Mouse (Mus musculus): ENCODE measurements around the gene Cmah. TPM values are rescaled to one million over a fixed set of nuclear protein-coding genes. Genes with fewer than 3 reads are reported as not detected.
A peak's percentile ranks its signal among the peaks of the same experiment; 100 is the strongest.

Gene Cmah
- polyA plus RNA-seq, 1 experiment from 2014 or later, result 0.30 TPM

DNA sequence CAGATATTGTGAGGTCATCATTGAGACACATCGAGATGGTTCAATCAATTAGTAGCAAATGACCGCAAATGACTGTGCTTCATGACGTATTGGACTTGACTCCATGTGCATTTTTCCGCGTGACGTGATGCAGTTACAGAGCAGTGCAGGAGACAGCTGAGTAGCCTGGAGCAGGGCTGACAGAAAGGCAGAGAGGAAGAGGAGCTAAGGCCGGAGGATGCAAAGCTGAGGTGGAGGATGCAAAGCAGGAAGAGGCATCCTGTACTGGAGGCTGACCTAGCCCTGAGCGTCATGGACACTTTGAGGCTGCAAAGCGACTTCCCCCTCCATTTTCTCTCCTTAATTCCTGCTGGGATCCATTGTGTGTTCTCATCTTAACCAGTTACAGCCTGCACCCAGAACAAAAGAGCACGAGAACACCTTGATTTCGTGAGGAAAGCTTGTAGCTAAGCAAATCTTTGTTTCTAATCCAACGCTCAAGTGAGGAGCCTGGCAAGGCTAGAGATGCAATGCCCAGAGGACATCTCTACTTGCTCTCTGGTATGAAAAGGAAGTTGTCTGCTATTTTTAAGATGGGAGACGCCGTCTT lies 184.8 kb downstream of the Cmah start:
- Histone ChIP-seq H3K9ac (ENCODE audit: low read length) (no peak overlapping the region), H3K4me1 (ENCODE audit: control insufficient read depth in 2 of 2, insufficient read depth in 2 of 2, low read length in 2 of 2) (peaks cover 0 to under 1% of the 10 kb centered on the region in 2 experiments; a peak in 1 of 4 replicates), H3K27me3 (ENCODE audit: control insufficient read depth, insufficient read depth, low read length) (no peaks in the 10 kb centered on the region), H3K9me3 (ENCODE audit: control insufficient read depth, low read length) (no peaks in the 10 kb centered on the region), H3K4me2 (ENCODE audit: low read length) (no peak overlapping the region), H3K36me3 (ENCODE audit: control insufficient read depth, insufficient read depth, low read length) (no peaks in the 10 kb centered on the region), H3K27ac (replicated peaks in 1 of 2; ENCODE audit: control insufficient read depth in 1 of 2, insufficient read depth in 1 of 2, low read depth in 2 of 2, low read length in 2 of 2) (no peak overlapping the region), H3K4me3 (ENCODE audit: control insufficient read depth in 1 of 2, insufficient read depth in 1 of 2, low read depth in 1 of 2, low read length in 2 of 2) (no peak overlapping the region)
- WGBS, result 77% methylated on average over 14 of the region's 14 CpGs
- no peak for ATAC-seq (ENCODE audit: insufficient number of reproducible peaks, insufficient read depth, low FRiP score, low read depth)

GRCm38 (mm10) chr13:24513717-24514116 lies 186.5 kb downstream of the Cmah start:
- Histone ChIP-seq H3K27me3 (ENCODE audit: control insufficient read depth, insufficient read depth, low read length) (no peaks in the 10 kb centered on the region), H3K4me3 (ENCODE audit: control insufficient read depth in 1 of 2, insufficient read depth in 1 of 2, low read depth in 1 of 2, low read length in 2 of 2) (no peak overlapping the region), H3K4me2 (ENCODE audit: low read length) (no peak overlapping the region), H3K9me3 (ENCODE audit: control insufficient read depth, low read length) (no peaks in the 10 kb centered on the region), H3K4me1 (ENCODE audit: control insufficient read depth in 2 of 2, insufficient read depth in 2 of 2, low read length in 2 of 2) (no peaks in the 10 kb centered on the region), H3K27ac (replicated peaks in 1 of 2; ENCODE audit: control insufficient read depth in 1 of 2, insufficient read depth in 1 of 2, low read depth in 2 of 2, low read length in 2 of 2) (no peak overlapping the region), H3K9ac (ENCODE audit: low read length) (no peak overlapping the region), H3K36me3 (ENCODE audit: control insufficient read depth, insufficient read depth, low read length) (no peaks in the 10 kb centered on the region)
- no peak for ATAC-seq (ENCODE audit: insufficient number of reproducible peaks, insufficient read depth, low FRiP score, low read depth)
- WGBS, result 86% methylated on average over 3 of the region's 3 CpGs

DNA sequence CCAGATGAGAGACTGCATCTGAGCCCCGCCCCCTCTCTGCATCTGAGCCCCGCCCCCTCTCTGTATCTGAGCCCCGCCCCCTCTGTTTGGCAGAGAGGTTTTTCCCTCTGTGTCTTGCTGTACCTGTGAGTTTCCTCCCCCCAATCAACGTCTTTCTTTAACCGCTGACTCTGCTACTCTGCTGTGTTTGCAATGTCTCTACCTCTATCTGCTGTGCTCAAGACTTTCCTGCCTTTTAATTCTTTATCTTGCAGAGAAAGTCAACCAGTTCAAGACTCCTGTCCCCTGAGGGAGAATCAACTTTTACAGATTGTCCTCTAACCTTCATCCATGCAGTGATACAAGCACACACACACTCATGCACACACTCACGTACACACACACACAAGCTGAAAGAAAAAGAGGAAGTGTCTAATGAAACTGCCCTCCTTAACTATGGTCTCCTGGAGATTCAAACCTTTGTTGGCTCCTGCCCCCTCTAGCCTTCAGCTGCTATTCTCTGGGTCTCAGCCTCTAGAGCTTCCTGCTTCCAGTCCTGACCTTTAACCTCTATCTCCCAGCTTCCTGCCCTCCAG lies 188.0 kb downstream of the Cmah start:
- Histone ChIP-seq H3K4me2 (ENCODE audit: low read length) (no peak overlapping the region), H3K4me3 (ENCODE audit: control insufficient read depth in 1 of 2, insufficient read depth in 1 of 2, low read depth in 1 of 2, low read length in 2 of 2) (no peak overlapping the region), H3K9me3 (ENCODE audit: control insufficient read depth, low read length) (no peaks in the 10 kb centered on the region), H3K9ac (ENCODE audit: low read length) (no peak overlapping the region), H3K27ac (replicated peaks in 1 of 2; ENCODE audit: control insufficient read depth in 1 of 2, insufficient read depth in 1 of 2, low read depth in 2 of 2, low read length in 2 of 2) (no peak overlapping the region), H3K36me3 (ENCODE audit: control insufficient read depth, insufficient read depth, low read length) (no peaks in the 10 kb centered on the region), H3K4me1 (ENCODE audit: control insufficient read depth in 2 of 2, insufficient read depth in 2 of 2, low read length in 2 of 2) (peaks cover 9 to 10% of the 10 kb centered on the region in 2 experiments), H3K27me3 (ENCODE audit: control insufficient read depth, insufficient read depth, low read length) (no peaks in the 10 kb centered on the region)
- WGBS, result 53% methylated on average over 6 of the region's 6 CpGs
- ATAC-seq (ENCODE audit: insufficient number of reproducible peaks, insufficient read depth, low FRiP score, low read depth), result no peak

DNA sequence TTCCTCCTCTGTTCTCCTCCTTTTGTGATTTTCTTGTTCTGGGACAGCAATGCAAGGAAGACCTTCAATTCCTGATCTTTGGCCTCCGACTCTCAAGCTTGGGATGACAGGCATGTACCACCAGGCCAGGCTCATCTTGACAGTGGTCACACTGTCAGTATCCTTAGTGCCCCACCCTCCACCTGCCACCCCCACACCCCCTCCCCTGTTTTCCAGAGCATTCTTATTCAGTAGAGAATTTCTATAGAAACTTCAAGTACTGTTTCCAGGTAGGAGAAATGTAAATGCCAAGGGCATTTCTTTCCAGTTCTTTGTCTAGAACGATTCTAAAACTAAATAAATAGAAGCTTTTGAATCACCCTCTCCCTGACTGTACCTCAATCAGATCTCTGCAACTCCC lies 190.6 kb downstream of the Cmah start:
- H3K9me3 ChIP-seq (ENCODE audit: control insufficient read depth, low read length), result no peaks in the 10 kb centered on the region
- no peaks in the 10 kb centered on the region for H3K36me3 ChIP-seq (ENCODE audit: control insufficient read depth, insufficient read depth, low read length)
- WGBS, result 73% methylated on average over 2 of the region's 2 CpGs
- no peak overlapping the region for H3K9ac ChIP-seq (ENCODE audit: low read length)
- no peak overlapping the region for H3K4me3 ChIP-seq (ENCODE audit: control insufficient read depth in 1 of 2, insufficient read depth in 1 of 2, low read depth in 1 of 2, low read length in 2 of 2)
- no peak overlapping the region for H3K4me2 ChIP-seq (ENCODE audit: low read length)
- no peak for ATAC-seq (ENCODE audit: insufficient number of reproducible peaks, insufficient read depth, low FRiP score, low read depth)
- H3K27ac ChIP-seq (replicated peaks in 1 of 2; ENCODE audit: control insufficient read depth in 1 of 2, insufficient read depth in 1 of 2, low read depth in 2 of 2, low read length in 2 of 2), result no peak overlapping the region
- peaks cover 14 to 18% of the 10 kb centered on the region in 2 experiments for H3K4me1 ChIP-seq (ENCODE audit: control insufficient read depth in 2 of 2, insufficient read depth in 2 of 2, low read length in 2 of 2)
- H3K27me3 ChIP-seq (ENCODE audit: control insufficient read depth, insufficient read depth, low read length), result no peaks in the 10 kb centered on the region

- H3K4me2 ChIP-seq (ENCODE audit: low read length), result no peak overlapping the region
- no peaks in the 10 kb centered on the region for H3K9me3 ChIP-seq (ENCODE audit: control insufficient read depth, low read length)
- peaks cover 14 to 18% of the 10 kb centered on the region in 2 experiments for H3K4me1 ChIP-seq (ENCODE audit: control insufficient read depth in 2 of 2, insufficient read depth in 2 of 2, low read length in 2 of 2)
- no peaks in the 10 kb centered on the region for H3K36me3 ChIP-seq (ENCODE audit: control insufficient read depth, insufficient read depth, low read length)
- H3K9ac ChIP-seq (ENCODE audit: low read length), result no peak overlapping the region
- 32% methylated on average over 6 of the region's 6 CpGs for WGBS
- H3K4me3 ChIP-seq (ENCODE audit: control insufficient read depth in 1 of 2, insufficient read depth in 1 of 2, low read depth in 1 of 2, low read length in 2 of 2), result no peak overlapping the region
- H3K27ac ChIP-seq (replicated peaks in 1 of 2; ENCODE audit: control insufficient read depth in 1 of 2, insufficient read depth in 1 of 2, low read depth in 2 of 2, low read length in 2 of 2), result no peak overlapping the region
- ATAC-seq (ENCODE audit: insufficient number of reproducible peaks, insufficient read depth, low FRiP score, low read depth), result no peak
- H3K27me3 ChIP-seq (ENCODE audit: control insufficient read depth, insufficient read depth, low read length), result no peaks in the 10 kb centered on the region
Measured at GRCm38 (mm10) chr13:24518887-24519286, 191.7 kb downstream of the Cmah start.

DNA sequence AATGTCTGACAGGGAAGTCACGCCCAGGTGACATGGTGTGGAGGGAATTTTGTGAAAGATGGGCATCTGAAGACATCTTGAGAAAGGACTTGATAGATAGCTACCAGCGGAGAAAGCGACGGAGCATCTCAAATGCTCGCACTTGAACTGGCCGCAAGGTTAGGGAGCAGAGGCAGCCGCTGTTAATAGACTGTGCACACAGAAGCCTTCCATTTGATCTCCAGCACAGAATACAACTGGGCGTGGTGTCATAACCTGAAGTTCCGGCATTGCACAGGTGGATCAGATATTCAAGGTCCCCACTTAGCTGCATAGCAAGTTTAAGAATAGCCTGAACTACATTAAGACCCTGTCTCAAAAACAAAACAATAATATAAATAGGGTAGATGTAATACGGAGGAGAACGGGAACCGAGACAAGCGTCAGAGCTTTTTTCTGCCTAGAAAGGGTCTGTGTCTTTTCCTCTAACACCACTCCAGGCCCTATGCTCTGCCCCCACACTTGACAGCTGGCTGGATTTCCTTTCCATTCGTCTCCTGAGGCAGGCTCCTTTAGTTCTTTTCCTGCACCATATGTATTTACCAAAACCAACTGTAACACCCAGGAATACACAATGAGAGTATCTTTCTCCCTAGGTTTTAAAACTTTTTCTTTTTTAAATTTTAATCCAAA lies 192.9 kb downstream of the Cmah start:
- WGBS, result 46% methylated on average over 14 of the region's 14 CpGs
- Histone ChIP-seq H3K4me1 (ENCODE audit: control insufficient read depth in 2 of 2, insufficient read depth in 2 of 2, low read length in 2 of 2) (peaks cover 14 to 23% of the 10 kb centered on the region in 2 experiments), H3K4me2 (ENCODE audit: low read length) (no peak overlapping the region), H3K9me3 (ENCODE audit: control insufficient read depth, low read length) (no peaks in the 10 kb centered on the region), H3K9ac (ENCODE audit: low read length) (no peak overlapping the region), H3K27me3 (ENCODE audit: control insufficient read depth, insufficient read depth, low read length) (no peaks in the 10 kb centered on the region), H3K36me3 (ENCODE audit: control insufficient read depth, insufficient read depth, low read length) (no peaks in the 10 kb centered on the region), H3K27ac (replicated peaks in 1 of 2; ENCODE audit: control insufficient read depth in 1 of 2, insufficient read depth in 1 of 2, low read depth in 2 of 2, low read length in 2 of 2) (peak overlapping the region; percentile 35 to 44; a peak in 3 of 4 replicates), H3K4me3 (ENCODE audit: control insufficient read depth in 1 of 2, insufficient read depth in 1 of 2, low read depth in 1 of 2, low read length in 2 of 2) (no peak overlapping the region)
- ATAC-seq (ENCODE audit: insufficient number of reproducible peaks, insufficient read depth, low FRiP score, low read depth), result no peak

- H3K4me2 ChIP-seq (ENCODE audit: low read length), result no peak overlapping the region
- peaks cover 14 to 27% of the 10 kb centered on the region in 2 experiments for H3K4me1 ChIP-seq (ENCODE audit: control insufficient read depth in 2 of 2, insufficient read depth in 2 of 2, low read length in 2 of 2)
- H3K4me3 ChIP-seq (ENCODE audit: control insufficient read depth in 1 of 2, insufficient read depth in 1 of 2, low read depth in 1 of 2, low read length in 2 of 2), result no peak overlapping the region
- 83% methylated on average over 10 of the region's 10 CpGs for WGBS
- no peak for ATAC-seq (ENCODE audit: insufficient number of reproducible peaks, insufficient read depth, low FRiP score, low read depth)
- no peaks in the 10 kb centered on the region for H3K27me3 ChIP-seq (ENCODE audit: control insufficient read depth, insufficient read depth, low read length)
- no peak overlapping the region for H3K9ac ChIP-seq (ENCODE audit: low read length)
- H3K9me3 ChIP-seq (ENCODE audit: control insufficient read depth, low read length), result no peaks in the 10 kb centered on the region
- H3K36me3 ChIP-seq (ENCODE audit: control insufficient read depth, insufficient read depth, low read length), result no peaks in the 10 kb centered on the region
- H3K27ac ChIP-seq (replicated peaks in 1 of 2; ENCODE audit: control insufficient read depth in 1 of 2, insufficient read depth in 1 of 2, low read depth in 2 of 2, low read length in 2 of 2), result peak overlapping the region in 1 of 2 experiments; percentile 42; a peak in 1 of 4 replicates
Measured at GRCm38 (mm10) chr13:24520796-24521195, 193.6 kb downstream of the Cmah start.

Data from heart, embryonic 14.5 days (tissue).